Mouse (Mus musculus): ENCODE data around the gene Dedd.
"Not testable (repeated sequence)": the region's sequence is repeated elsewhere in the genome, so short reads cannot be mapped to it uniquely, and the experiment has no call there.

The Dedd gene

DNA sequence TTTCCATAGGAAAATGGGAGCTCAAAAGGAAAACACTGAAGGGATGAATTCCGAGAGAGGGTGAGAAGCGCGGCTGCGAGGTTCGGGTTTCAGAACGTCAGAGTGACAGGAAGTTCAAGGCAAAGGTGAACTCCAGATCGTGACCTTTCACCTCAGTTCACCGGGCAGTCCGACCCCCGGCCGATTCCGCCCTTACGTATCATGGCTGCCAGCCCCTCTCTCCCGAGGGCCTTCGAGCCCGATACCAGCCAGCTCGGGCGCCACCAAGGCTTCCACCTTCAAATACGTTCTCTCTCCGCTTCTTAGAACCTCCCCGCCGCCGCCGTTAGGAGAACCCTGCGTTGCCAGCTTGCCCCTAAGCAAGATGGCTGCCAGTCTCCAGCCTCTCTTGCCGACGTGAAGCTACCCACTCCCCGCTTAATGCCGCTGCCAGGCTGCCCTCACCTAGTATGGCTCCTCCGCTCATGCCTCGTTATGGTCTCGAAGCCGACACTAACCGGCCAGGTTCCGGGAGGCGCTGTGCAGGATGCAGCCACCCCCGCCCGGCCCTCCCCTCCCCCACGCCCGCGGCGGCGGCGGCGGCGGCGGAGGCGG is at the start of gene Dedd:
TSS of gene Dedd (plus strand) at position 307 of the 594 bp plus-strand sequence.
- peak; percentile 84 to 85 for DNase-seq

DNA sequence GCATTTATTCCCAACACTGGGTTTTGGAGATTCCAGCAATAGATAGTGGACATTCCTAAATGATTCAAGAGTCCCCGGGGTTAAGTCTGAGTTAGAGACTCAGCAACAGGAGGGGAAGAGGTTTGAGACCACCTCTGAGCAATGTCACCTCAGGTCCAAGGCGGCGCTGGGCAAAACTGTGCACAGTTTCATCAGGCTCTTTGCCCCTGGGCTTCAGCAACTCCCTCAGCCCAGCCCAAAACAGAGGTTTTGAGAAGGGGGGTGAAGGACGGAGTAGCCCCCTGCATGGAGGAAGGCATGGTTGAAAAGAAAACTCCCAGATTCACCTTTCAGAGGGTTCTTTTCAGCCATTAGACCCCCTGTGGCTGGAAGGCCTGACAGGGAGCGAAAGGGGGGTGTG is 49.2 kb upstream of the Dedd start:
- DNase-seq, result no peak

DNA sequence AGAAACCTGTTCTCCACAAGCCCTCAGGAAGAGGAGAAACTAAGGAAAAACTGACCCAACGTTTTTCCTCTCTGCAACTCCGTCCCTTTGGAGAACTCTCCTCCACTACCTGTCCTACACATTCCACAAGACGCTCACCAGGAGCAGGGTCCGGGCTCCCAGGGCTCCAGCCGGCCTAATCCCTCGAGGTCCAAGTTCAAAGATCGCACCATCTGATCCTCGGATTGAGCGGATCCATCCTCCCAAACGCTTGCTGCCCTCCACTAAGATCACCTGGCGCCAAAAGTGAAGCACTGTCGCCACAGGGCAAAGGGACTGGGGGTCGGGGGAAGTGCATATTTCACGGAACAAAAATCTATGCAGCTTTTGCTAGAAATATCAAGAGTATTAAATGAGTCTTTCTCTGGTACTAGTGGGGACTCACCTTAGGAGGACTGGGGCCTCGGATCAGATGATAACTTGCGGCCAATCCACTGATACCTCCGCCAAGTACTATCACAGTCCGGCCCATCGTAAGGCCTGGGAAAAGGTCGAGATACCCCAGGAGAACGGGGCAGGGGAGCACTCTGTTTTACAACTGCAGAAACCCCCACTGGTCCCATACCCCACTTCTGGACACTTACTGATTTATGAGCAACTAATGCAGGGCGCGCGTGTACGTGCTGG is 48.6 kb upstream of the Dedd start:
- DNase-seq, result no peak

DNA sequence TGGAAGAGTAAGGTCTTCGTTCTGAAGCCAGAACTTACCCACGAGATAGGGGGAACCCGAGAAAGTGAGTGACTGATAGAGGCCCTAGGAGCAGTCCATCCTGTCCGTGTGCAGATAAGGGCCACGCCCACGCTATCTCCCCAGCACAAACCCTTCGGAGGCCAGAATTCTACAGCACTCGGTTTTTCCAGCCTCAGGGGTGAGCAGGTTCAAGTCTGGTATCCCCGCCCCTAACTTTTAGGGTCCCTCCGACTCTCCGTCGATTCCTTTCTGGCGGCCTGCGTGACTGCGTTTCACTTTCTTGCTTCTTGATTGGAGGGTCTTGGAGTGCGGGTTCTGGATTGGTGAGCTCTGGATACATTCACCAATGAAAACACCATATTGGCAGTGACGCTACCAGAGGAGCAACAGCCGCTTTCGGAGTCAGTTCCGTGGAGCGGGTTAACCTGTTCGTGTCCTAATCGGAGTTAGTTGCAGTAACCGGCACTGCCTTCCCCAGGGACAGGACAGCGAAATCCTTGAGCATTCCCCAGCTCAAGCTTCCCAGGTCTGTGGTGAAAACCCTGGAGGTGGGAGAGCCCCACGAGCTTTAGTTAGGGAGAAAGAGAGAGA is 47.9 kb upstream of the Dedd start, which contains the start of gene Ppox:
TSS of gene Ppox (minus strand) at position 271 of the 612 bp plus-strand sequence.
- peak; percentile 67 to 79 for DNase-seq

DNA sequence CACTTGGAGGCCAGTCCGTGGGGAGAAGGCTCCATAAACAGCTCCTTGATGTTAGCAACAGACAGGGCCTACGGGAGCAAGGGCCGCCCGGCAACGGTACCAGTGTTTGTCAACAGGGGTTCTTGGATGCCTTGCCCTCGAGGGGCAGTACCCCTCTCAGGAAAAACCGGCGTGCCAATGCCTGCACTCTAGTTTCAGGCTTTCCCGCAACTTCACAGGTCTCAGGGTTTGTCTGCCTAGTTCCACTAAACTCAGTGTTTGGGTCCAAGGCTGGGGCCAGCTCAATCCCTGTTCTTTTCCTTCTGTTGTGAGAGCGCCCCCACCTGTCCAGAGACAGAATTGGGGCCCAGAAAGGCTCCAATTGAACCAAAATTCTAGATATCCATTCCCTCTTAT is 47.4 kb upstream of the Dedd start:
- DNase-seq, result peak; percentile 44 to 74

DNA sequence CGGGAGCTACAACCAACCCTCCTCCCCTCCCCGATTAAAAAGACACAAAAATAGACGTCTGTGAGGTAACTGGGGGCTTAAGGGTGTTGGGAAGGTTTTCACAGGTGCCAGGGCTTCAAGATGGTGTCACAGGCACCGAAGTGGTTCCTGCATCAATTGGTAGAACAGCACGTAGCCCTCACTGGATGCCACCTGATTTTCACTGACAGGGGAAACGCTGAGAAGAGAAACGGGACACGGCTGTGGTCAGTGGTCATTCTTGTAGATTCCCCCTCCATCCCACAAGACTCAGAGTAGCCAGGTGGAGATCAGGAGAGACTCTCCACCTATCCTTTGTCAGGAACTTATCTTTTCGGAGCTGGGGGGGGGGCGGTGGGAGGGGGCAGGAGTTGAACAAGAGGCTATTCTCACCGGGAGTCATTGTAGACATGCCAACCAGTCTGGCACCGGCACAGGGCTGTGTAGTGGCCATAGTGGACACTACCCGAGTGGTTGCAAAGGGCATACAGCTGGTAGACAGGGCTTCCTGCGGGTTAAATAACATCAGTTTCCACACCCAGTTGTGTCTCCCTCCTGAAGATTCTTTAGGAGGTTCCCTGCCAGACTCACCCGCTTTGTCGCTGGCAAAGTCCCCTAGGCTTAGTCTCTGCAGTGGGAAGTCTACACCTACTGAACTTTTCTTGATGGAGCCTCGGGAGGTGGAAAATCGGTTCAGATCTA is 46.7 kb upstream of the Dedd start:
- no peak for DNase-seq

DNA sequence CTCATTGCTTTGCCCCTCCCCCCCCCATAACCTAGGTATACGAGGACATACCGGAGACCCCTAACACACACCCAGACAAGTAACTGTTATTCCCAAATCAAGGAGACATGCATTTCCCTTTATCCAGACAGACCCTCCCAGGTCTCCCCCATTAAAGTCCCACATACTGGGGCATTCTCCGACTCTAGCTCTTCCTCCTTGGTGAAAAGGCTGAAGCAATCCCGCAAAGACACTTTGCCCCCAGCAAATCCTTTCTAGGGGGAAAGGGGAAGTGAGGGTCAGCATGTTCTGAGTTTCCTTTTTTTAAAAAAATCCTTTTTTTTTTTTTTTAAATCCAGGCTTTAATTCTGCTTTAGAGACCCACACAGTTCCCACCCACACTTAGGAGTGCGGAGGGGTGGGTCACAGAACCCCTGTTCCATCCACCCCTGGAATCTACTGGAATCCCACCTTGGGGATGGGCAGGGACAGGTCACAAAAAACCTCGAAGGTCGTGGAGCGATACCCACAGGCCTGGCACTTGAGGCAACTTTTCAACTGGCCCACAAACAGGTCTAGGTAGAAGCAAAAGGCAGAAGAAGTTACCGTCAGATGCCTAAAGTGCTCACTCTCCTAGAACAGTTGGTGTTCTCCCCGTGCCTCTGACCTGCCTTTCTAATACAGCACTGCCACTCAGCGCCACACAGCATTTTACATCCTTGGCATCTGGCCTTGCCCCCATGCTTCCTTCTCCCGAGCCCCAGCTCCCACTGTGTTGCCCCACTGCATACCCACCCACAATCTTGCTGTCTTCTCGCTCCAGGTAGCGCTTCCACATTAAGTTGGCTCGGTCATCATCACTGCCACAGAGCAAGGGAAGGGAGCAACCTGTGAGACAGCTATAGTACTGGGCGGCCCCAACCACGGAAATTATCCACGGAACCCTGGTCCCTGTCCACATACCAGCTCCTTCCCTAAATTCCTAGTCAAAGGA is 45.5 kb upstream of the Dedd start:
- DNase-seq, result no peak

DNA sequence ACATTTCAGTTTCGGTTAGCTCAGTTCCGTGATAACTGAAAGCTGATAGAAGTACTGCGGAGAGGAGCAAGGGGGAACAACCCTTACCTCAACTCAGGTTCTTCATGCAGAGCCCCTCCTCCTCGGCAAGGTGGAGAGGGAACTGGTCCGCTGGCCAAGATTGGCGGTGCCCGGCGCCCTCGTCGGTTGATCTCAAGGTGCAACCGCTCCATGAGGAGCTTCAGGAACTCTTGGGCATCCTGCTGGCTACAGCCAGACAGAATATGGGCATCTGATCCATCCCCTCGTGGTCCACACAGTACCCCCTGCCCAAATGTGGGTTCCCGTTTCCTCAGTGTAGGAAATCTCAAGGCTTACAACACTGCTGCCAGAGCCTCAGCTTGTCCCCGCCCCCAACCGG is 44.5 kb upstream of the Dedd start:
- no peak for DNase-seq

DNA sequence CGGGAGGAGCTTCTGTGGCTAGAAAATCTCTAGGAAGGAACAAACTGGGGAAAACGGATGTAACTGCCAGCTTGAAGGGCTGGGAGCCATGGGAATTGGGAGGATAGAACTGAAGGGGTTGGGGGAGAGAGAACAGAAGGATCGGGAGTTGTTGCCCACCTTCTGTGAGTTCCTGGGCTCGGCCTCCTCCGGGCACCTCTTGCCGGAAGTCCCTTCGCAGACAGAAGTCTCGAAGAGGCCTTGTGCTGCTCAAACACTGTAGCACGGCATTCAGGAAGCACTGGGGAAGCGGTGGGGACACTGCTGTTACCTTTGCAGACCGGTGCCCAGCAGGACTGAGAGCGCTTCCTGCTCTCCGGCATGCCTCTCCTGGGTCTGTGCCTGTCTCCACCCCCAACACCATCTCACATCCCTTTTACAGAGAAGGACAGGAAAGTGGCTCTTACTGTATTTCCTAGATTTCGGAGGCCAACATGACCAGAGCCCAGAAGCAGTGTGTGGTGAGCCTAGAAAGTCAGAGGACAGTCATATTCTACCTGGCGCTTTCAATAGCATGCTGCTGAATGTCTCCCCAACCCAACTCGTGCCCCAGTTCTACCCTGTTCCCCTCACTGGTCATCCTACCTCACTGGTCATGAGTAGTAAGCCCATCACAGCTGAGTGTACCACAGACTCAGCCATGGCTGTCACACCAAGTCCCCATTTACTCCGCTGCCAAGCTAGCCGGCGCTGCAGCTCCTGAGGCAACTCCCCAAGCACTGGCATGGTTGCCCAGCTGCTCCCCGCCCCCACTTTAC is 43.7 kb upstream of the Dedd start:
- no peak for DNase-seq

DNA sequence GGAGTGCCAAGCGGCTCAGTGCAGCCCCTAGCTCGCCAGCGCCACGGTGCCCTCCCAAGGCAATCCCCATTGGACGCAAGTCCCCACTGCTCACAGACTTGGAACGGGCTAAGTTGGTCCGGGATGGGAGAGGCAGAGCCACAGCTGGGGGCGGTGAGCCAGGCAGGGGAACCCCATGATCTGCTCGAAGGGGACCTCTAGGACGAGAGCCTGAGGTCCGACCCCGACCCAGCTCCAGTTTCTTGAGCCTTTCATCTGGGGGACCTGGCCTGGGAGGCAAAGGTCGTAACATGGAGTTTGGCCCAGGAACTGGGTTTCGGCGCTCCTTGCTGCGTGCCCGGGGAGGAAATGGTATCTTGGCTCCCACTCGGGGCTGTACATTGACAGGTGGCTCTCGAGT is 42.4 kb upstream of the Dedd start:
- no peak for DNase-seq

DNA sequence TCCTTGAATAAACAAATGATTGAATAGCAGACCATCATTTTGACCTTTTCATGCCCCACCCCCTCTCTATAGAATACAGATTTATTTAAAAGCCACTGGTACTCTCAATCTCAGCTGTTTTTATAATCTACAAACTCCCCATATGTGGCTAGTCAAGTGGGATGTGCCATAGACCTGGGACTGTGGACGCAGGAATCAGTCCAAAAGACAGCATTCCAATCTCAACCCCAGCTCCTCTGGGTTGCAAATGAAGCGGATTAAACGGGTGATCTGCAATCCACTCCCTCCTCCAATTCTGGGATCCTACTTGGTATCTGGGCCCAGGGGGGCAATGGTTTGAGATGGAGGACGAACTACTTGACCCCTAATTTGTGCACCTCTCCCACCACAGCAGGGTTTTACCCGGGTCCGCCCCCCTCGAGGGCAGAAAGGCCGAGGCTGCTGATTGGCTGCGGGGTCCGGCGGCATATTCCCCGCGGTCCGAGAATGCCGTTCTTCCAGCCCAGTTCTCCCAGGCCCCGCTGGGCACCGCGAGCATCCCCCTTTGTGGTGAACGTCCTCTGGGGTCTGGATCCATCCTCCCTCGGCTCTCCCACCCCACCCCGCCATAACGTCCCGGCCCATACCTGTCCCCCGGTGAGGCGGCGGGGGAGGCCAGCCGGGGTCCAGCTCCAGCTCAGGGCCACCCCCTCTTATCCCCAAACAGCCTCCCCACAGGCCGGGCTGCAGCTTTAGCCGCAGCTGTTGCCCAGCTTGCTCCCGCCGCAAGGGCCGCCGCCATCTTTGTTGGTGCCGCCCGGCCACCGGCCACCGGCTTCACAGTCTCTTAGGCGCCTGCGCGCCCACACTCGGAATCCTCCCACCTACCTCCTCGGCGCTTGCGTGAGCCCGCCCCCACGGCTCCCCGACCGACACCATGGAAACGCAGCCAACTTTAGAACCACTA is 41.5 kb upstream of the Dedd start, which contains the start of gene Usp21:
TSS of gene Usp21 (minus strand) at position 856 of the 946 bp plus-strand sequence.
- DNase-seq, result peak; percentile 87 to 90

DNA sequence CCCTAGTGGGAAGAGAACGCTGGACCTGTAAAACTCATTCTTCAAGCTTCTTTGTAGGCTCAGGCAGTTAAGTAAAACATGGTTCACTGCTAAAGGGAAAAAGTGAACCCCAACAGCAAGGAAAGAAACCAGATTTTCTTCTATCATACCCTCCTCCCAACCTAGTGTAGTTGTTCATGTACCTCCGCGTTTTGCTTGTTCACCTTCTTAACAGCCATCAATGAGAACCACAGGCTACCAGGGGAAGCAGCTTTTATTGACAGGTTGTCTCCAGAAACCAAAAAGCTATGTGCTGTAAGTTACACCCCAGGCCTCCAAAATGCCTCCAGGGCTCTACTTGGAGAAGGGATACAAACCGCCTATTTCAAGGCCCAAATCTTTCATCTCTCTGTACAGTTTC is 40.6 kb upstream of the Dedd start:
- DNase-seq, result no peak

DNA sequence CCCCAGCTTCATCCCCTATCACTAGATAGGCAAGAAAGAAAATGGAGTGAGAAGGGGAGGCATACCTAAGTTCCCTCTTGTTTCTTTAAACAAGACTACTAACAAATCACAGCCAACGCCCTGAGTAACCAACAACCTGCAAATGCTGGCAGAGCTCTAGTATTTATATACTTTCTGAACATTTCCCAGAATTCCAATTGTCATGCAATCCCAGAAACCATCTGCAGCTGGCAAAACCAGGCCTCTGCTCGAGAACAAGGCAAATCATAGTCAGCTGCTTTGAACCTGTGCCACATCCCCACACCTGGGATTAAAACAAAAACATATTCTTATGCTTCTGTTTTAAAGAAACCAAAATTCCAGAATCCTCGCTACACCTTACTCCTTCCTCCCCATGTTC is 35.6 kb upstream of the Dedd start:
- no peak for DNase-seq

DNA sequence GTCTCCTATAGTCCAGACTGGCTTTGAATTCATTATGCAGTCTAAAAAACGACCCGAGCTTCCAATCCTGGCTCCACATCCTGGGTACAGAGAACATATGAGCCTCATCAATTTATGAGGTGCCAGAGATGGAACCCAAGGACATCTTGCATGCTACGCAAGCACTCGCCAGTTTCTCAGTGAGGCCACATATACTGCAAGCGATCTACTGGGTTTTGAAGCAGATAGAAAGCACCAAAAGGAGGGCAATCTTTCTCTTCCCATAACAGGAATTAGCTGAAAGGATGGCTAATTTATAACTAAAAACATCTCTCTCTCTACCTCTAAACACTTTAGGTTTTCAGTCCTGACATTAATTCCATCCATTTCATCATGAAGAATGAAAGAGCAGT is 35.0 kb upstream of the Dedd start:
- DNase-seq, result no peak

DNA sequence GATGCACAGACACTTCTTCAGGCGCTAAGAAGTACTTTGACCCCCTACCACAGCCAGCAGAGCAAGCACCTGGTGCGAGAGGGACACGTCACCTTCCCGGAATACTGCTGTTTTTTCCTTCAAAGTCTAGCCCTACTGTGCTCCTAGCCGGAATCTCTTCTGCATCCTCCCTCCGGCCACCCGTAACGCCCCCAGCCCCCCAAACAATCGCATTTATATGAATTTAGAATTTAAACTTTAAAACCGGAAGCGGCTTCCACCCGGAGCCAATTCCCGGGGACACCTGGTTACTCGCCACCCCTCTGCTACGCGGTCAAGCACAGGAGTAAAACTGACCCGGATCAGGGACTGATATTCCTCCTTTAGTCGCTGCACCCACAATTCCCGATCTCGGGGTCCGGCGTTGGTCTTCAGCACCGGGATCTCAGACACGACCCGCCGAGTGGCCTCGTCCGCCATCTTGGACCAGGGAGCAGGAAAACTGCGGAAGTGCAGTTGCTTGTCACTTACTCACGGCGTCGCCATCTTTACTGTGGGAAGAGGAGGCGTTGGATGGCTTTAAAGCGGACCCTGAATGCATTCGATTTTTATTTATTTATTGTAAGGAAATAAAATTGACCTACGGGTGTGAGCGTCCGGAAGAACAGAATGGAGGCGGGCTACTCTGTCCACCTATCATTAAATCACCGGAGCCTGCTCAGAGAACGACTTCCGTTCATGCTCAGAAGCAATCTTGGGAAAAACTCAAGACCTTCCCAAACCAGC is 34.5 kb upstream of the Dedd start, which contains the start of gene Ufc1:
TSS of gene Ufc1 (minus strand) at position 727 of the 765 bp plus-strand sequence.
- DNase-seq, result peak; percentile 68 to 75

DNA sequence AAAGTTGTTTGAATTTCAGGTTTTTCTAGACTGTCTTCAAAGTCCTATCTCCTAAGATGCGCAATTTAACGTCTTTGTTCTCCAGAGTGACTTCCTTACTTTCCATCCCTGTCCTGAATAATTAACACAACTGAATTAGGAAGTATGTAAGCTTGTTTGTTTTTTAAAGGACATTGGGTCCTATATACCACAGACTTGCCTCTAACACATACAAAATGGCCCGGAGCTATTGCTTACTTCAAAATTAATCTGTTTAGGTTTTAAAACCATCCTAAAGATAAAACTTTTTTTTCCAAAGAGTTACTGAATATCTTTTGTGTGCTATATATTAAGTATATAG is 33.9 kb upstream of the Dedd start:
- no peak for DNase-seq

DNA sequence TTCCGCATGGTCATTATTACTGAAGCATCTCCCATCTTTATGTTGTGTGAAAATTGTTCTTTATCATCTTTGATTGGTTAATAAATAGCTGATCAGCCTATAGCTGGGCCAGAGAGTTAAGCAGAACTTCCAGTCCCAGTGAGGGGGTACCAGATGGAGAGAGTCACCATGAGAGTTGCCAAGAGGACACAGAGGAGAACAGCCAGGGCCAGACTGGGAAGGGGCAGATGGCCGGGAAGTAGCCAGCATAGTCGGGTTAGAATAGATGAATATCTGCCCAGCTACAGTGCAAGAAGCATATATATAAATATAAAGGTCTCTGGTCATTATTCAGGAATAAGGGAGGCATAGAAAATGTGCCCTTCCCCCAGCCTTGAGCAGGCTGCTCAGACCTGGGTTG is 30.7 kb upstream of the Dedd start:
- no peak for DNase-seq

DNA sequence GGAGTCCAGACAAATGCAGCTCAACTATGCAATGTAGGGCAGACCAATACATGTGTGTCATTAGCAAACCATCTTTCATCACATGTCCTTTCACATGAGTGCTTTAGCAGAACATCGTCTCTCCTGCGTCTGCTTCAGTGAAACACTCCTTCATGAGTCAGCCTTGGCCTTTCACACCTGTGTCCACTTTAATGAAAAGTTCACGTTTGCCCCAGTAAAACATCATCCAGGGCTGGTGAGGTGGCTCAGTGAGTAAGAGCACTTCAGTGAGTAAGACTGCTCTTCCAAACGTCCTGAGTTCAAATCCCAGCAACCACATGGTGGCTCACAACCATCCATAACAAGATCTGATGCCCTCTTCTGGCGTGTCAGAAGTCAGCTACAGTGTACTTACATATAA is 22.8 kb upstream of the Dedd start:
- DNase-seq, result not testable (repeated sequence)

DNA sequence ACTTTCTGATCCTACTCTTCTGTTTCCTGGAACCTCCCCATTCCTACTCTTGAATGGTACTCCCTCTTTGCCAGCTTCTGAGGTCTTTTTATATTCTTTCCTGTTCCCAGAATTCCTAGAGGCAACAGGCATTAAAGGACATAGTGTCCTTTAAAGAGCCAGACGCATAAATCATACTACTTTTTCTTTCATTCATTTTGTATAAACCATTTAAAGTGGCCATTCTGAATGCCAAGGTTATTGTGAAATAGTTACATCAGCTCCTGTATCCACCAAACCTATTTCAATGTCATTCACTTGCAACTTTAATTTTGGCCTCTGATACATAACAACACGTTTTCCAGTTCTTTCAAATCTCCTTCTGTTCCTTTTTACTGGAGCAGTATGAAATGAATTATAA is 19.6 kb upstream of the Dedd start:
- DNase-seq, result no peak

DNA sequence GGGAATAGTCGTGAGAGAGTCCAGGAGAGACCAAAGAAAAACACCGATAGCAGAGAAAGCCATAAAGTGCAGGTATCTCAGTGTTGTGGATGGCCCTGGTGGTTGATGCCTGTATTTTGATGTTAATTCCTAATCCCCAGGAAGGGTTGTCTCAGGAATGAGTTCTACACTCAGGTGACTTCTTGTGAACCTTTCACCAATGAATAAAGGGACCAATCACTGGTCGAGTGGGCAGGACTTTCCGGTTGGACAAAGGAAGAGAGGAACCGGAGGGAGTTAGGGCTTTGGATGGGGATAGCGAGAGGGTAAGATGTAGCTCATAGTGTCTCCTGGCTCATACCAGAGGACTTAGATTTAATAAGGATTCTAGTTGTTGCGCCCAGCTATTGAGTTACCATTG is 9.2 kb upstream of the Dedd start:
- DNase-seq, result no peak
